In genomic region chrX:71811966-71812835, GRCm38 (mm10) we compare ENCODE assay signal across 14 mouse cellular contexts. TPM values are rescaled to one million over a fixed set of nuclear protein-coding genes. Genes with fewer than 3 reads are reported as not detected.
DNase-seq lines count a peak whose midpoint lies in the region; ATAC-seq lines count a peak whose summit lies in the region.
"Had no signal": no experiment of that assay in that cellular context is flagged by ENCODE, and none has a peak within 500 bp of the region (broad histone marks: within the 10 kb centered on the region; RNA-seq: fewer than 3 reads in every experiment).

No protein-coding gene starts in this region.

- peak; percentile 6 for DNase-seq in embryo, embryonic 11 days
- DNase-seq in embryo, embryonic 10.5 days (ENCODE audit: low spot score), result no peak
- peak; percentile 6 for DNase-seq in lung, postnatal 36 days
- DNase-seq in lung, postnatal 25 days (ENCODE audit: low spot score), result no peak
- DNase-seq in NIH3T3 (ENCODE audit: low read depth), result peak; percentile 64
- no peak for DNase-seq in testis, postnatal 14 days (ENCODE audit: low spot score)
- DNase-seq in thymus, adult 18-20 months, result no peak
- DNase-seq: B cell, adult 2 months; cerebellum, adult 18-20 months; kidney, adult 9 months had no signal

- H3K36me3 ChIP-seq in intestine, embryonic 16.5 days (ENCODE audit: control insufficient read depth, insufficient read depth, low read length), result no peaks in the 10 kb centered on the region
- H3K36me3 ChIP-seq: embryonic facial prominence, embryonic 12.5 days; hindbrain, embryonic 12.5 days; limb, embryonic 12.5 days had no signal

- H3K9me3 ChIP-seq in intestine, embryonic 16.5 days (ENCODE audit: control insufficient read depth, low read length), result no peaks in the 10 kb centered on the region
- H3K9me3 ChIP-seq: embryonic facial prominence, embryonic 12.5 days; hindbrain, embryonic 12.5 days; limb, embryonic 12.5 days had no signal

- H3K4me1 ChIP-seq in intestine, embryonic 16.5 days (ENCODE audit: control insufficient read depth, insufficient read depth, low read length), result no peaks in the 10 kb centered on the region
- H3K4me1 ChIP-seq: embryonic facial prominence, embryonic 12.5 days; hindbrain, embryonic 12.5 days; limb, embryonic 12.5 days had no signal

- peak; percentile 36 for ATAC-seq in intestine, embryonic 16.5 days

- 0 out of 2 replicates have a peak, but pooled peaks cover 2% of the 10 kb centered on the region for H3K27me3 ChIP-seq in intestine, embryonic 16.5 days (replicated peaks; ENCODE audit: control insufficient read depth, insufficient read depth, low read length)
- H3K27me3 ChIP-seq: hindbrain, embryonic 12.5 days had no signal

- H3K4me2 ChIP-seq in intestine, embryonic 16.5 days (ENCODE audit: low read depth, low read length), result no peak overlapping the region
- H3K4me2 ChIP-seq: embryonic facial prominence, embryonic 12.5 days; hindbrain, embryonic 12.5 days; limb, embryonic 12.5 days had no signal

- no peak overlapping the region for H3K9ac ChIP-seq in intestine, embryonic 16.5 days (ENCODE audit: low read depth, low read length)
- H3K9ac ChIP-seq: embryonic facial prominence, embryonic 12.5 days; hindbrain, embryonic 12.5 days; limb, embryonic 12.5 days had no signal

- whole genome bisulfite sequencing in intestine, embryonic 16.5 days, result 41% methylated on average over 5 of the region's 5 CpGs

- no peak overlapping the region for H3K4me3 ChIP-seq in intestine, embryonic 16.5 days (ENCODE audit: low read length)
- H3K4me3 ChIP-seq: embryonic facial prominence, embryonic 12.5 days; hindbrain, embryonic 12.5 days; limb, embryonic 12.5 days had no signal

- H3K27ac ChIP-seq in intestine, embryonic 16.5 days (ENCODE audit: low read length), result no peak overlapping the region
- H3K27ac ChIP-seq: embryonic facial prominence, embryonic 12.5 days; hindbrain, embryonic 12.5 days; limb, embryonic 12.5 days had no signal

RNA-seq across cellular contexts. Expression of gene Vma21, which starts 3.5 kb away (rescaled TPM):
- polyA plus RNA-seq in intestine, embryonic 16.5 days (2015; fragmentation: Nextera tagmentation; extraction: Ambion mirVana), result 43.1 and 44.9 TPM in 2 replicates

Comparison
In these comparisons a context has a peak if more than half of its experiments do, and no peak if none do; other contexts are left out.
1. DNase-seq: peak in embryo, embryonic 11 days (single experiment), lung, postnatal 36 days (single experiment) and NIH3T3 (single experiment); none in embryo, embryonic 10.5 days (single experiment), lung, postnatal 25 days (single experiment), testis, postnatal 14 days (single experiment) and thymus, adult 18-20 months (0 of 2).